Mouse (Mus musculus) hindbrain, embryonic 16.5 days (tissue): ENCODE data around the gene Tead2. TPM values are rescaled to one million over a fixed set of nuclear protein-coding genes. Genes with fewer than 3 reads are reported as not detected.
"Not testable (repeated sequence)": the region's sequence is repeated elsewhere in the genome, so short reads cannot be mapped to it uniquely, and the experiment has no call there.

Source experiments
- ATAC-seq: fragments of 200-750 bp; cut with Nextera tagmentation; 2 replicates; pipeline ENCODE4 v1.8.0; 2017; ENCODE audit warnings: moderate TSS enrichment, moderate library complexity
- H3K27ac ChIP-seq: fragments of 300-500 bp; sonication (generic); 2 replicates; pipeline ENCODE4 v1.5.1; 2014; ENCODE audit warnings: low read depth, mild to moderate bottlenecking, control low read depth, low read length, moderate library complexity
- H3K27me3 ChIP-seq: fragments of 300-500 bp; sonication (generic); replicated peaks from 2 replicates; pipeline ENCODE4 v1.6.1; 2014; ENCODE audit warnings: low read length; ENCODE audit not compliant: control insufficient read depth, insufficient read depth
- H3K36me3 ChIP-seq: fragments of 300-500 bp; sonication (generic); 2 replicates; pipeline ENCODE4 v1.6.1; 2014; ENCODE audit warnings: mild to moderate bottlenecking, low read length, moderate library complexity, mixed read lengths; ENCODE audit not compliant: control insufficient read depth, insufficient read depth
- H3K4me1 ChIP-seq: fragments of 300-500 bp; sonication (generic); 2 replicates; pipeline ENCODE4 v1.6.1; 2014; ENCODE audit warnings: low read depth, low read length; ENCODE audit not compliant: control insufficient read depth, insufficient read depth
- H3K4me2 ChIP-seq: fragments of 300-500 bp; sonication (generic); 2 replicates; pipeline ENCODE4 v1.6.1; 2014; ENCODE audit warnings: mild to moderate bottlenecking, low read length, control low read depth, moderate library complexity
- H3K4me3 ChIP-seq: fragments of 300-500 bp; sonication (generic); 2 replicates; pipeline ENCODE4 v1.5.1; 2014; ENCODE audit warnings: mild to moderate bottlenecking, low read length, control low read depth, moderate library complexity
- H3K9ac ChIP-seq: fragments of 300-500 bp; sonication (generic); 2 replicates; pipeline ENCODE4 v1.6.1; 2014; ENCODE audit warnings: low read depth, mild to moderate bottlenecking, control low read depth, low read length, moderate library complexity
- H3K9me3 ChIP-seq: fragments of 300-500 bp; sonication (generic); 2 replicates; pipeline ENCODE4 v1.6.1; 2014; ENCODE audit warnings: mild to moderate bottlenecking, low read length, moderate library complexity; ENCODE audit not compliant: control insufficient read depth
- WGBS: fragments of 180-500 bp; shearing (Covaris S2); extraction: QIAGEN DNeasy Blood & Tissue Kit; methylation state at CpG from one replicate; pipeline ENCODE4 v1.1.7; 2014; 5-methylcytosine and 5-hydroxymethylcytosine counted together
- polyA plus RNA-seq: library from polyadenylated mRNA; unstranded; fragments of >200 nt; fragmentation: Nextera tagmentation; extraction: Ambion mirVana; gene quantifications from 2 replicates; pipeline ENCODE4 v1.2.1, GENCODE M21; 2015

The Tead2 gene
- polyA plus RNA-seq, 1 experiment from 2014 or later: 46.9 TPM

DNA sequence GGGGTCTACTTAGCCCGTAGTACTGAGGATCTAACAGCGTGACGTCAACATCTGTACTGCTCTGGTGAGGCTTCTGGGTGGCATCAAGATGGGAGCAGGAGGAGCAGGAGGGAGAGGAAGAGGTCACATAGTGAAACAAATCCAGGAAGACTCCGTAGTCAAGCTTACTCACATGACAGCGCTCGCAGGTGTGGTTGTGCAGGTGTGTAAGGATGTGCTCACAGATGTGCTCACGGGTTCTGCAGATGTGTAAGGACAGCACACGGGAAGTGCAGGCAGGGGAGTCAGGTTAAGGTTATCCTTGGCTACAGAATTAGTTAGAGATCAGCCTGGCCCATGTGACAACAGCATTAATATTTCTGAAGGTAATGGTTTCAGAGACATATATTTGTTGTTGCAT lies 38.3 kb downstream of the Tead2 start:
- Histone ChIP-seq H3K4me2 (no peak overlapping the region), H3K36me3 (no peaks in the 10 kb centered on the region), H3K9ac (no peak overlapping the region), H3K9me3 (no peaks in the 10 kb centered on the region), H3K4me1 (no peaks in the 10 kb centered on the region), H3K27me3 (no peaks in the 10 kb centered on the region), H3K27ac (no peak overlapping the region), H3K4me3 (no peak overlapping the region)
- 90% methylated on average over 8 of the region's 8 CpGs for WGBS
- no peak for ATAC-seq

DNA sequence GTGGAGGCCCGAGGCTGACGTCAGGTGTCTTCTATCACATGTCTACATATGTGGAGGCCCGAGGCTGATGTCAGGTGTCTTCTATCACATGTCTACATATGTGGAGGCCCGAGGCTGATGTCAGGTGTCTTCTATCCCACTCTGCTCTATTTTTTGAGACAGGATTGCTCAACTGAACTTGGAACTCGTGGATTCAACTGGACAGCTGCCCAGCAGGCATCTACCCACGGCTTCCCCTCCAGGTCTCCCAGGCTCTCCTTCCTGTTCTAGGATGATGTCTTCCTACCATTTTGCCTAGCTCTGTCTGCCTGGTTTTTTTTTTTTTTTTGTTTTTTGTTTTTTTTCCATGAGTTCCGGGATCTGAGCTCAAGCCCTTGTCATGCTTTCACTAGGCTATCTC lies 40.3 kb downstream of the Tead2 start:
- not testable (repeated sequence) for H3K4me2 ChIP-seq, H3K27me3 ChIP-seq, H3K36me3 ChIP-seq, ATAC-seq, H3K4me1 ChIP-seq, H3K9me3 ChIP-seq, H3K27ac ChIP-seq, H3K9ac ChIP-seq, H3K4me3 ChIP-seq
- 81% methylated on average over 5 of the region's 7 CpGs for WGBS

DNA sequence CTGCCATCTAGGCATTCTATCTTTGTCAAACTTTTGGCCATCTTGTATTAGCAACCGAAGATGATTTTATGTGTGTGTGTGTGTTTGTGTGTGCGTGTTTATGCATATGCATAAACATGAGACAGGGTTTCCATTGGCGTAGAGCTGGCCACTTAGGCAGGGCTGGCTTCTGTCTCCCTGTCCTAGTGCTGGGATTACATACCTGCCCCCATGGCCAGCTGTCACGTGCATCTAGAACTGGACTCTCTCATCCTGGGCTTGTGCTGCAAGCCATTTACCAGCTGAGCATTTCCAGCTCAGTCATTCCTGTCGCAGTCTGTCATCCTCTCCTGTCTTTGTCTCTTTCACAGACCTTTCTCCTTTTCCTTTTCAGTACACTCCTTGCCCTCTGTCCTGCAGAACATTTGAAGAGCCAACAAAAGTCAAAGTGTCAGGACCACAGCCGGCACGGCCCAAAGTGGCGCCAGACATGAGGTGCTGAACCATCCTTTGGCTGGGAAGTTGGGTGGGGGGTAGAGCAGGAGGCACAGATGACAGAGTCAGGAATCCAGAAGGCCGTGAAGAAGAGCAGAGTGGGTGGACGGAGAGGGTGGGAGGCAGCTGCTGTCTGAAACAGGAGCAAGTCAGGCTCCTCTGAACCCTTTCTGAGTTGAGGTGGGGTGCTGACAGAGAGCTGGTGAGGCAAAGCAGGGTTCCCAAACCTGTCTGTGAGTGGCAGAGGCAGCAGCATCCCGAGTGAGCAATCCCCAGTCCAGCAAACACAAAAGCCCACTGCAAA lies 41.7 kb downstream of the Tead2 start:
- Histone ChIP-seq H3K9me3 (no peaks in the 10 kb centered on the region), H3K9ac (no peak overlapping the region), H3K27me3 (no peaks in the 10 kb centered on the region), H3K4me2 (no peak overlapping the region), H3K4me1 (no peaks in the 10 kb centered on the region), H3K36me3 (no peaks in the 10 kb centered on the region), H3K4me3 (no peak overlapping the region), H3K27ac (no peak overlapping the region)
- 62% methylated on average over 10 of the region's 11 CpGs for whole genome bisulfite sequencing
- no peak for ATAC-seq

DNA sequence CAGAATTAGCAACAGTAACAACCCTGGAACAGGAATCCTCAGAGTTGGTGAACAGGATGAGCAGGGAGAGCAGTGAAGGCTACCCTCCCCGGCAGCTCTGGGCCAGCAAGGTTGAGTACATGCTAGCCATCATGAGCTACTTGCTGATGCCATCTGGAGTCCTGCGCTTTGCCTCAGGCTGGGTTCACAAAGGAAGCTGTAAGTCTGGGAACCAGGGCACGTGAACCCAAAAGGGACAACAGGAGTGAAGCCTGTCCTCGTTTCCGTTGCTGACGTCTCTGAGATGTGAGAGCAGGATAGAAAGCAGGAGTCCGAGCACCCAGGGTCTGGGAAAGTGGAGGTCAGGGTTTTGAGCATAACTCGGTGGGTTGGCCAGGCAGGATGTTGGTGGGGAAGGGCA lies 43.7 kb downstream of the Tead2 start:
- Histone ChIP-seq H3K36me3 (no peaks in the 10 kb centered on the region), H3K4me1 (no peaks in the 10 kb centered on the region), H3K27ac (no peak overlapping the region), H3K9ac (no peak overlapping the region), H3K27me3 (no peaks in the 10 kb centered on the region), H3K9me3 (no peaks in the 10 kb centered on the region), H3K4me2 (no peak overlapping the region), H3K4me3 (no peak overlapping the region)
- no peak for ATAC-seq
- 90% methylated on average over 8 of the region's 8 CpGs for WGBS

DNA sequence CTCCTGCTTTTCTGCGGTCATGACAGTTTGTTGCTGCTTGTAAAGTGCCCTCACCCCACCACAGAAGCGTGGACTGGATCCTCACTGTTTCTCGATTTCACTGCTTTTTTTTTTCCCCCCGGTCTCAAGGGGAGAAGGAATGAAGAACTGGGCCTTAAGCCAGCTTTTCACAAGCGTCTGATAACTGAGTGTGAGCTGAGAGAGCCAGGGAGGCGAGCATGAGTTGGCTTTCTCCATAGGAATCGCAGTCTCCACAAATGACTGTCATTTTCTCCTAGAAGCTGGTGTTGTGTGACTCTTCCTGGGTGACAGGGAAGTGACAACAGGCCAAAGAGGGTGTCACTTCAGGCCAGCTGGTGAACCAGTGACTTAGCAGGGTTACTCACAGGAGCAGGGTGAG lies 46.7 kb downstream of the Tead2 start:
- Histone ChIP-seq H3K4me1 (no peaks in the 10 kb centered on the region), H3K27ac (no peak overlapping the region), H3K9me3 (no peaks in the 10 kb centered on the region), H3K27me3 (no peaks in the 10 kb centered on the region), H3K4me2 (no peak overlapping the region), H3K4me3 (no peak overlapping the region), H3K9ac (no peak overlapping the region), H3K36me3 (no peaks in the 10 kb centered on the region)
- 57% methylated on average over 7 of the region's 7 CpGs for WGBS
- ATAC-seq: no peak

DNA sequence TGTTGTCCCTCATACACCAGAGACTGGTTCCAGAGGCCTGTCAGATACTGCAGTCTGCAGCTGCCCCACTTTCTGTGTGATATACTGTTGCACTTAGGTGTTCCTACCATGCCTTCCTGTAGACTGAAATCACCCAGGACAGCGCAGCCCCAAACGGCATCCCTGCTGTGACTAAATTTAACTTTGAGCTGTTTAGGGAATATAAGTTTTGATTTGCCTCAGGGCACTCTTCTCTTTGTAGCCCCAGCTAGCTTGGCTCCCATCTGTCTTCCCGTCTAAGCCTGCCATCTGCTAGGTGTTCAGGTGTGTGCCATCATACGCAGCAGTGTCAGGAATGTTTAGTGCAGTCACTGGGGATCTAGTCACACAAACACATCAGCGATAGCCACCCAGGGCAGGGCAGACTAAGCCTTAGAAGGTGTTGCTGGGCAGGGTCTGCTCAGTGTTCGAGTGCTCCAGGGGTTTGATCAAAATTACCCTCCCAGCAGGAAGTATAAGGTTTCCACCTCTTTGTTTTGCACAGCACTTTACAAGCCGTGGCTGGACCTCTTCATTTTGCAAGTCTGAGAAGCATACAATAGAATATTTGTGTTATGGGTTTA lies 47.6 kb downstream of the Tead2 start:
- Histone ChIP-seq H3K9ac (no peak overlapping the region), H3K36me3 (no peaks in the 10 kb centered on the region), H3K4me1 (no peaks in the 10 kb centered on the region), H3K27me3 (no peaks in the 10 kb centered on the region), H3K27ac (no peak overlapping the region), H3K4me3 (no peak overlapping the region), H3K4me2 (no peak overlapping the region), H3K9me3 (no peaks in the 10 kb centered on the region)
- WGBS: 66% methylated on average over 7 of the region's 7 CpGs
- ATAC-seq: no peak

DNA sequence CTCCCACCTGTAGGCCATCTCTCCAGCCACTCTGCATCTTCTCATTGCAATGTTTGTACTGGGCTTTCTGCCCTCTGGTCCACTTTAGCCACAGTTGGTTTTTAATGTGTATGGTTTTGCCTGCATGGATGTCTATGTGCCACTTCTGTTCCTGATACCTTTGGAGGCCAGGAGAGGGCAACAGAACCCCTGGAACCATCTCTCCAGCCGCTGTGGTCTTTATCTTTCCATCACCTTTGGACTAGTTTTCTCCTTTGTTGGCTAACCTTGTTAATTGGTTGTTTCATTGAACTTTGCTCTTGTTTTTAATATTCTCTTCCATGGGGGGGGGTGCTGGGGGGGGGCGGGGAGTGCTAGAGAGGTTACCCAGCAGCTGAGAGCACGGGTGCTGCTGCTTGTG lies 48.8 kb downstream of the Tead2 start:
- H3K27ac ChIP-seq: no peak overlapping the region
- no peaks in the 10 kb centered on the region for H3K27me3 ChIP-seq
- ATAC-seq: no peak
- no peak overlapping the region for H3K4me2 ChIP-seq
- no peak overlapping the region for H3K9ac ChIP-seq
- H3K36me3 ChIP-seq: no peaks in the 10 kb centered on the region
- no peaks in the 10 kb centered on the region for H3K9me3 ChIP-seq
- H3K4me3 ChIP-seq: no peak overlapping the region
- H3K4me1 ChIP-seq: no peaks in the 10 kb centered on the region
- 79% methylated on average over 3 of the region's 3 CpGs for whole genome bisulfite sequencing

DNA sequence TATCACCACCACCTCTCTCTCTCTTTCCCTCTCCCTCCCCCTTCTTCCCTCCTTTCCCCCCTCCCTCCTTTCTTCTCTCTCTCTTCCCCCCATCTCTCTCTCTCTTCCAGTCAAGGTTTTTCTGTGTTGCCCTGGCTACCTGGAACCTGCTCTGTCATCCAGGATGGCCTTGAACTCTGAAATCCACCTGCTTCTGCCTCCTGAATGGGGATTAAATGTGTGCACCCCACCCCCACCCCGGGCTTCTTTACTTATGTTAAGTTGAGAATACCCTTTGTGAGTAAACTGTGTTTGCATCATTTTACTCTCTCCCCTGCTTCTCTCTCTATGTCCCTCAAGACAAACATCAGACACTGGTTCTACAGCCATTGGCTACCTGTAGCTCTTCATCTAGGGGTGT lies 50.0 kb downstream of the Tead2 start:
- no peak overlapping the region for H3K27ac ChIP-seq
- no peak for ATAC-seq
- 84% methylated on average over 1 of the region's 1 CpGs for WGBS

DNA sequence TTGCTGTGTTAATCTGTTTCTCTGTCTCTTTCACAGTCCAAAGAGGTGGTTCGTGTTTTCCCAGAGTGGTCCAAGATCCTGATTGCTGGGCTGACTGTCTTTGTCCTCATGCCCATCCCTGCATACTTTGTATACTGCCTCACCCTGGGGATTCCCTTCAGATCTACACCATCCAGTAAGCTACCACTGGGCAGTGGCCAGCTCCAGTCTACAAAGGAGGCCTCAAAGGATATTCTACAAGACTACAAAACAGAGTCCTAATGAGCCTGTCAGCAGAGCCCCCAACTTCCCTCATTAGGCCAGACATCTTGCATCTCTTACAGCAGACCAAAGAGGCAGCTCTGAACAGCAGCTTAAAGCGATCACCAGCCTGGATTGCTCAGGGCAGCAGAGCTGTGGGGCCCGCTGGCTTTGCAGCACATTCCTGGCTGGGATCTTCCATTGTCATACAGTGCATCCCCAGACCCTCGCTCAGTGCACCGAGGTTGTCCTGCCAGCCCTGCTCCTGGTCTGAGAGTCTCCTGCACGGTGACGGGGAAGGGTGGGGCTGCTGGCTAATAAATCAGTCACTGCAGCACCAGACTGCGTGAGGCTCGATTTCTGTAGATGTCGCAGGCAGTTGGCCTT lies 57.3 kb downstream of the Tead2 start:
- Histone ChIP-seq H3K36me3 (no peaks in the 10 kb centered on the region), H3K4me1 (peaks cover 3% of the 10 kb centered on the region; the same call in 1 of the 2 replicates), H3K4me2 (no peak overlapping the region), H3K9me3 (no peaks in the 10 kb centered on the region), H3K27me3 (peaks cover 4% of the 10 kb centered on the region; the same call in 1 of the 2 replicates), H3K27ac (no peak overlapping the region), H3K4me3 (no peak overlapping the region), H3K9ac (no peak overlapping the region)
- ATAC-seq: no peak
- WGBS: 59% methylated on average over 10 of the region's 10 CpGs

More for the DNA sequence above, 50.0 kb downstream of the Tead2 start:
- no peak overlapping the region for H3K4me2 ChIP-seq
- no peaks in the 10 kb centered on the region for H3K9me3 ChIP-seq
- no peaks in the 10 kb centered on the region for H3K4me1 ChIP-seq
- H3K9ac ChIP-seq: no peak overlapping the region
- H3K4me3 ChIP-seq: no peak overlapping the region
- no peaks in the 10 kb centered on the region for H3K27me3 ChIP-seq
- no peaks in the 10 kb centered on the region for H3K36me3 ChIP-seq
